Mouse (Mus musculus): Measurements from ENCODE around the gene Fbln5.

DNA sequence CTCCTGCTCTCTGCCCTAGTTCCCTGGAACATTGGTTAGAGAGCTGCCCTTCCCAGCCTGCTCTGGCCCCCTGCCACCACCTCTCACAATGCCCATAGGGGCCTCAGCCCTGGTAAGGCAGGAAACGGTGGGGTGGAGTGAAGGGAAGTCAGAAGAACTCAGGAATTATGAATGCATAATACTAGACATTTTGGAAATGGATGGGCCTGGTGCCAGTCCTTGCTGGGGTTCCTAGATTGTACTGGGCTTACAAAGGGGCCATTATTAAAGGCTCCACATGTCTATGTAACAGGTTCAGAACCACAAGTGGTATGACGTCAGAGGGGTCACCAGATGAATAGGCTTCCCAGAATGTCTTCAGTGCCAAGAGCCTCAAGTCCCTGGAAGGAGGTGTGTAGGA, 11.5 kb downstream of the Fbln5 start:
- TF ChIP-seq CTCF (IDR thresholded peaks at IDR 0.05; ENCODE audit: low read depth, low read length) = no peak
- no peak for TF ChIP-seq POLR2AphosphoS5 (IDR thresholded peaks at IDR 0.05; ENCODE audit: insufficient replicate concordance, low read depth, low read length)
